Mouse (Mus musculus) heart, postnatal 10 days (tissue): ENCODE measurements around the gene Lrit2. TPM values are rescaled to one million over a fixed set of nuclear protein-coding genes. Genes with fewer than 3 reads are reported as not detected.

Experiments used
- DNase-seq, 2 experiments: peaks; one replicate each; pipeline ENCODE4 v3.0.0; 2021
- intact Hi-C: fragments of 180-260 bp; cut with DNase I; formaldehyde crosslinking; loops from one replicate; pipeline ENCODE4 v1.15.1; 2025
- total RNA-seq, 2 experiments: library from RNA; stranded (reverse); gene quantifications; 2 replicates each; pipeline ENCODE4 v1.2.3; 2021

Lrit2 gene
- total RNA-seq, 2 experiments from 2014 or later = not detected

DNA sequence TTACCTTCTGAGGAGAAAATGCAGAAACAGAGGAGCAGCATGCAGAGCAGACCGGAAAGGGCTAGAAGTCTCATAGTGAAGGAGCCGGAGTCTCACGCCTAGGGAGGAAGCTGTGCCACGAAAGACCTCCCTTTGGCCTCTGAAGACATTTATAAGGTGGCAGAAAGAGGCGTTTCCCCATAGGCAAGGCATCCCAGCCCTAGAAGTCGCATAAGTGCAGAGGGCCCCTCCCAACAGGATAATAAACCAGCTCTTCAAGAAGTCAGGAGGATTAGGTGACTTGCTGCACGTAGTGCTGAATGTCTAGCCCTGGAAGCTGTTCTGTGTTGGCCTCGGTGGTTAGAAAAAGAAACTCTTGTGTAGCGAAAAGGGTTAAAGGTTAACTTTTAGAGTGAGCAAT is 42.2 kb downstream of the Lrit2 start:
- DNase-seq = no peak
- intact Hi-C loops = no loop called here

- intact Hi-C loops = no loop called here
- no peak for DNase-seq
Measured at GRCm38 (mm10) chr14:37110456-37110855, 42.7 kb downstream of the Lrit2 start.

GRCm38 (mm10) chr14:37111371-37111770 is 43.6 kb downstream of the Lrit2 start:
- DNase-seq = no peak
- intact Hi-C loops = no loop called here

- DNase-seq = no peak
- intact Hi-C loops = no loop called here
Measured at GRCm38 (mm10) chr14:37112931-37113330, 45.2 kb downstream of the Lrit2 start.

GRCm38 (mm10) chr14:37113922-37114321 is 46.2 kb downstream of the Lrit2 start, which contains the start of gene 2610528A11Rik:
TSS of gene 2610528A11Rik (minus strand) at chr14:37114022.
- intact Hi-C loops = no loop called here
- DNase-seq = no peak

DNA sequence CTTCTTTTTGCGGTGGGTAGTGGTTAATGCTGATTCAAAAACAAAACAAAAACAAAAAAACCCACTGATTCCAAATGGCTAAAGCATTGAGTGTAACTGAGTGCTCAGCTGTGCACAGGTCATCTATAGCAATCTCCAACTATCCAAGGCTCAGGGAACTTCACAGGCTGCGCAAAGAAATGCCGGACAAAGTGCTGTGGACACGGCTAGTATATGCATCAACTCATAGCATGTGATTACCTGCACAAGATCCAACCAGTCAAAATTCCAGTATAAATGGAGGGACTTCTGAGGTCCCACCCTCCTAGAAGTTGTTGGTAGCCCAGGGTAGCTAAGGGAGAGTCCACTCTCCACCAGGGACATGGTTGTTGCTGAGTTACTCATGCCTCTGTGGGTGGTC is 51.5 kb downstream of the Lrit2 start:
- DNase-seq = no peak
- intact Hi-C loops = no loop called here

Other genes with a start within 250 kb of the Lrit2 start
- gene Ccser2, start 99.2 kb upstream of the Lrit2 start, total RNA-seq = 100 to 1,000 TPM; 106 to 115 TPM
- gene Rgr, start 19.0 kb upstream of the Lrit2 start, total RNA-seq = not detected
- not detected for gene Lrit1, start 13.1 kb upstream of the Lrit2 start, total RNA-seq
- gene Cdhr1, start 30.4 kb downstream of the Lrit2 start, total RNA-seq = under 1 TPM in 1 of 2 experiments, not detected in 1; 0.07 TPM
- under 1 TPM; 0.37 to 0.60 TPM for gene 2610528A11Rik, start 46.1 kb downstream of the Lrit2 start, total RNA-seq
- 100 to 1,000 TPM; 503 to 525 TPM for gene Ghitm, start 67.3 kb downstream of the Lrit2 start, total RNA-seq